ENCODE assay signal across 14 mouse cellular contexts in the genomic region with DNA sequence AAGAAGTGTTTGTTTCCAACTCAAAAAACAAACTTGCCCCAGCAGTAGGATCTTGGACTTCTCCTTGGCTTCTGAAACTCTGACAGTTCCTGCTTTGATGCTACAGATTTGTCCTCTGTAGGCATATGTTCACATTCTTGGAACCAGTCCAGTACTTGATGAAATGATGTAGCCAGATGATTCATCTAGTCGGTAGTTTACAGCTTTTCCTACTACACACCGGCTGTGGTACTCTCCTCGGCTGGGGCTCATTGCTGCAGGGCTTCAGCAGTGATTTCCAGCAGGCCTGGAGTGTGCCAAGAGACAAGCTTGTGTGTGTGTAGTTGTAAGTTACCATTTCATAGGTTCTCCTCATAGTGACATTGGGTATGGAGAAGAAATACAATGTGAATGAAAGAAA.
DNase-seq lines count a peak whose midpoint lies in the region; ATAC-seq and TF ChIP-seq lines count a peak whose summit lies in the region.
"Had no signal": no experiment of that assay in that cellular context is flagged by ENCODE, and none has a peak within 500 bp of the region (broad histone marks: within the 10 kb centered on the region; RNA-seq: fewer than 3 reads in every experiment).

No protein-coding gene starts in this region.

- no peak for TF ChIP-seq EP300 in MEL (IDR thresholded peaks at IDR 0.05; ENCODE audit: low read depth in 1 of 2, low read length in 2 of 2)

- WGBS in liver, embryonic 12.5 days (ENCODE audit: insufficient replicate concordance) = 71% methylated on average over 3 of the region's 3 CpGs
- 83% methylated on average over 3 of the region's 3 CpGs for WGBS in midbrain, embryonic 14.5 days

- H3K27ac ChIP-seq in left cerebral cortex, adult 2 months = no peak overlapping the region
- H3K27ac ChIP-seq in MEL (ENCODE audit: control insufficient read depth, low read depth, low read length) = no peak overlapping the region
- H3K27ac ChIP-seq in liver, embryonic 12.5 days = no peak overlapping the region
- H3K27ac ChIP-seq in midbrain, embryonic 14.5 days (replicated peaks; ENCODE audit: low read depth, low read length) = no peak overlapping the region
- H3K27ac ChIP-seq: hindbrain, embryonic 10.5 days had no signal

- no peaks in the 10 kb centered on the region; a peak in 1 of 4 replicates for H3K4me1 ChIP-seq in MEL (ENCODE audit: control insufficient read depth in 1 of 2, insufficient read depth in 2 of 2, low read length in 2 of 2)
- H3K4me1 ChIP-seq in liver, embryonic 12.5 days = no peaks in the 10 kb centered on the region
- H3K4me1 ChIP-seq in midbrain, embryonic 14.5 days (ENCODE audit: control insufficient read depth, insufficient read depth, low read length) = no peaks in the 10 kb centered on the region
- H3K4me1 ChIP-seq: hindbrain, embryonic 10.5 days had no signal

- no peak overlapping the region for H3K4me2 ChIP-seq in liver, embryonic 12.5 days
- H3K4me2 ChIP-seq in midbrain, embryonic 14.5 days (ENCODE audit: low read length) = no peak overlapping the region

- ATAC-seq in liver, embryonic 12.5 days = no peak
- no peak for ATAC-seq in midbrain, embryonic 14.5 days (ENCODE audit: low FRiP score, low TSS enrichment)
- ATAC-seq: intestine, postnatal 0 days had no signal

- intact Hi-C loops in left cerebral cortex, adult 2 months (cut with DNase I) = no loop called here

- no peaks in the 10 kb centered on the region; a peak in 2 of 4 replicates for H3K36me3 ChIP-seq in MEL (ENCODE audit: control insufficient read depth in 1 of 2, insufficient read depth in 2 of 2, low read length in 2 of 2)
- peaks cover 14% of the 10 kb centered on the region for H3K36me3 ChIP-seq in liver, embryonic 12.5 days
- peaks cover 6% of the 10 kb centered on the region; the same call in 1 of the 2 replicates for H3K36me3 ChIP-seq in midbrain, embryonic 14.5 days (ENCODE audit: control insufficient read depth, insufficient read depth, low read length)

- peak; percentile 17 for DNase-seq in adrenal gland, adult 2 months
- DNase-seq in adrenal gland, adult 18-20 months (ENCODE audit: low spot score in 2 of 2) = no peak
- DNase-seq in left cerebral cortex, adult 18-20 months (ENCODE audit: low spot score in 2 of 2) = peak; percentile 27 to 40
- no peak for DNase-seq in left cerebral cortex, adult 2 months (ENCODE audit: extremely low spot score in 1 of 2, low spot score in 2 of 2)
- DNase-seq in MEL (ENCODE audit: low read depth, low spot score) = peak; percentile 67
- DNase-seq in layer of hippocampus, adult 8-10 months (ENCODE audit: low spot score in 2 of 2) = peak; percentile 54 to 59
- DNase-seq in midbrain, embryonic 14.5 days = no peak
- DNase-seq: B cell, adult 2 months; cerebellum, postnatal 36 days; kidney, postnatal 4 days had no signal

- no peak for TF ChIP-seq RAD21 in MEL (IDR thresholded peaks at IDR 0.05; ENCODE audit: low read depth, low read length)

- no peaks in the 10 kb centered on the region for H3K27me3 ChIP-seq in MEL (ENCODE audit: control insufficient read depth in 1 of 2, insufficient read depth in 2 of 2, low read length in 2 of 2)
- H3K27me3 ChIP-seq in liver, embryonic 12.5 days (replicated peaks) = no peaks in the 10 kb centered on the region
- no peaks in the 10 kb centered on the region for H3K27me3 ChIP-seq in midbrain, embryonic 14.5 days (ENCODE audit: control insufficient read depth, insufficient read depth, low read length)
- H3K27me3 ChIP-seq: megakaryocyte, embryonic 14.5 days had no signal

- no peaks in the 10 kb centered on the region for H3K79me2 ChIP-seq in MEL (ENCODE audit: control insufficient read depth, insufficient read depth, low read length, poor library complexity)

- no peak for TF ChIP-seq CTCF in left cerebral cortex, adult 2 months (IDR thresholded peaks at IDR 0.05)
- TF ChIP-seq CTCF in MEL (IDR thresholded peaks at IDR 0.05 in 2 of 3, conservative IDR thresholded peaks at IDR 0.05 in 1 of 3; ENCODE audit: control insufficient read depth in 1 of 3, insufficient read depth in 1 of 3, low read depth in 2 of 3, low read length in 3 of 3, poor library complexity in 1 of 3, severe bottlenecking in 1 of 3) = no peak

- no peak for TF ChIP-seq POLR2A in MEL (IDR thresholded peaks at IDR 0.05; ENCODE audit: control insufficient read depth in 1 of 2, insufficient read depth in 1 of 2, low read depth in 1 of 2, low read length in 2 of 2, poor library complexity in 1 of 2)

- H3K9me3 ChIP-seq in MEL (replicated peaks; ENCODE audit: insufficient read depth, low read length) = no peaks in the 10 kb centered on the region
- no peaks in the 10 kb centered on the region for H3K9me3 ChIP-seq in liver, embryonic 12.5 days (replicated peaks)
- H3K9me3 ChIP-seq in midbrain, embryonic 14.5 days (ENCODE audit: control insufficient read depth, low read length) = no peaks in the 10 kb centered on the region
- H3K9me3 ChIP-seq: hindbrain, embryonic 10.5 days; megakaryocyte, embryonic 14.5 days had no signal

- H3K4me3 ChIP-seq in left cerebral cortex, adult 2 months = no peak overlapping the region
- no peak overlapping the region for H3K4me3 ChIP-seq in MEL (ENCODE audit: control insufficient read depth in 1 of 2, insufficient read depth in 1 of 2, low read depth in 2 of 2, low read length in 2 of 2)
- no peak overlapping the region for H3K4me3 ChIP-seq in liver, embryonic 12.5 days
- H3K4me3 ChIP-seq in midbrain, embryonic 14.5 days (replicated peaks; ENCODE audit: low read depth, low read length) = no peak overlapping the region
- H3K4me3 ChIP-seq: hindbrain, embryonic 10.5 days; megakaryocyte, embryonic 14.5 days had no signal

- no peak overlapping the region for H3K9ac ChIP-seq in MEL (ENCODE audit: control insufficient read depth, low read depth, low read length, poor library complexity, severe bottlenecking)
- no peak overlapping the region for H3K9ac ChIP-seq in liver, embryonic 12.5 days
- H3K9ac ChIP-seq in midbrain, embryonic 14.5 days (replicated peaks; ENCODE audit: low read length) = no peak overlapping the region

TF ChIP-seq in MEL, 35 proteins besides CTCF, POLR2A, EP300 and RAD21:
- TF ChIP-seq ETS1 (IDR thresholded peaks at IDR 0.05; ENCODE audit: low read depth, low read length) = peak; percentile 32; the same call in 1 of the 2 replicates
- TF ChIP-seq MYB (IDR thresholded peaks at IDR 0.05; ENCODE audit: low read depth, low read length) = no peak

Comparison
In these comparisons a context has a peak if more than half of its experiments do, and no peak if none do; other contexts are left out.
1. DNase-seq: peak in adrenal gland, adult 2 months (single experiment), left cerebral cortex, adult 18-20 months (2 of 2), MEL (single experiment) and layer of hippocampus, adult 8-10 months (2 of 2); none in adrenal gland, adult 18-20 months (0 of 2), left cerebral cortex, adult 2 months (0 of 2) and midbrain, embryonic 14.5 days (single experiment).